Mouse (Mus musculus): ENCODE data around the gene Irak1.

DNA sequence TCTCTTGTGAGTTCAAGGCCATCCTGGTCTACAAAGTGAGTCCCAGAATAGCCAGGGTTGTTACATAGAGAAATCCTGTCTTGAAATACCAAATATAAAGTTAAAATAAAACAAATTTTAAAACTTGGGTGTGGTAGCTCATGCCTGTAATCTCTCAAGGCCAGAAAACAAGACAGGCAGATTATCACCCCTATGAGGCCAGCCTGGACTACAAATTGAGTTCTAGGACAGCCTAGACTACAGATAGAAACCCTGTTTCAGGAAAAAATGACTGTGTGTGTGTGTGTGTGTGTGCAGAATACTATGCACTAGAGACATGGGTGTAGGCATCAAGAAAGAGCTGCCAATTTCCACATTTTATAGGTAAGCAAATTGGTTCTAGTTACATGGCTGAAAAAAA, 52.9 kb downstream of the Irak1 start:
- TF ChIP-seq POLR2A (IDR thresholded peaks at IDR 0.05; ENCODE audit: control insufficient read depth, low read depth, low read length) (no peak), CTCF (IDR thresholded peaks at IDR 0.05; ENCODE audit: control insufficient read depth, insufficient read depth, insufficient replicate concordance, low read depth, low read length) (no peak)

Data from testis, adult 2 months (tissue).